Mouse (Mus musculus): ENCODE results near the gene Copz2.

DNA sequence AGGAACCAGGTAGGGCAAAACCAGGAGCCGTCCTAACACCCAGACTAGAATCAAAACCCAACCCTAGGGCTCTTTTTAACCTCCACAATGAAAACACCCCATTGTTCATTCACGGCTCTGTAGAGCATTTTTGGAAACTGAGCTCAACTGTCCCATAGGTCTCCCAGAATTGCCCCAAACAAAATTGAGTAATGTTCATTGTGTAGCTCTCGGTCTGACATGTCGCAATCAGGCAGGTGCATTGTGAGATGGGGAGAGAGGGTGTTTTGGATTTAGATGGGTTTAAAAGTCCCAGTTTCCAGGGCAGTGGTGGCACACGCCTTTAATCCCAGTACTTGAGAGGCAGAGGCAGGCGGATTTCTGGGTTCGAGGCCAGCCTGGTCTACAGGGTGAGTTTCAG, 10.2 kb upstream of the Copz2 start:
- TF ChIP-seq CTCF (conservative IDR thresholded peaks at IDR 0.05; ENCODE audit: low read length) (no peak), POU5F1 (IDR thresholded peaks at IDR 0.05; ENCODE audit: borderline replicate concordance, low read length) (no peak), NANOG (IDR thresholded peaks at IDR 0.05; ENCODE audit: borderline replicate concordance, low read length) (no peak)

Measured in E14TG2a.4 (cell line).